Mouse (Mus musculus): ENCODE data around the gene Gpr19. TPM values are rescaled to one million over a fixed set of nuclear protein-coding genes. Genes with fewer than 3 reads are reported as not detected.

Gpr19 gene
- polyA plus RNA-seq, 1 experiment from 2014 or later, result 10.7 TPM

- Histone ChIP-seq H3K27ac (no peak overlapping the region), H3K4me1 (peaks cover 39% of the 10 kb centered on the region)
- 9% methylated on average over 20 of the region's 20 CpGs for WGBS
Measured at GRCm38 (mm10) chr6:134921695-134922510, 23.5 kb upstream of the Gpr19 start.

GRCm38 (mm10) chr6:134921014-134921694, 22.8 kb upstream of the Gpr19 start:
- Histone ChIP-seq H3K4me1 (peaks cover 44% of the 10 kb centered on the region), H3K4me2 (peak overlapping the region; percentile 90), H3K4me3 (peak overlapping the region; percentile 82), H3K27ac (peak overlapping the region; percentile 98), H3K36me3 (no peaks in the 10 kb centered on the region), H3K9me3 (no peaks in the 10 kb centered on the region), H3K9ac (peak overlapping the region; percentile 90), H3K27me3 (no peaks in the 10 kb centered on the region)
- no peak for ATAC-seq (ENCODE audit: borderline replicate concordance, extremely low read depth, low FRiP score, low TSS enrichment)
- under 1% methylated on average over 32 of the region's 32 CpGs for WGBS

More at GRCm38 (mm10) chr6:134921695-134922510, 23.5 kb upstream of the Gpr19 start:
- Histone ChIP-seq H3K4me2 (peak overlapping the region; percentile 90), H3K4me3 (peak overlapping the region; percentile 82), H3K36me3 (no peaks in the 10 kb centered on the region), H3K9me3 (no peaks in the 10 kb centered on the region), H3K27me3 (no peaks in the 10 kb centered on the region), H3K9ac (peak overlapping the region; percentile 90)
- no peak for ATAC-seq (ENCODE audit: borderline replicate concordance, extremely low read depth, low FRiP score, low TSS enrichment)

GRCm38 (mm10) chr6:134920190-134921013, 22.0 kb upstream of the Gpr19 start, which contains the start of gene Cdkn1b:
Gene Cdkn1b, plus strand, starts transcription at chr6:134920401.
- ATAC-seq (ENCODE audit: borderline replicate concordance, extremely low read depth, low FRiP score, low TSS enrichment), result peak; percentile 94
- Histone ChIP-seq H3K27ac (peak within 1 kb of the TSS; percentile 98), H3K4me2 (peak within 1 kb of the TSS; percentile 90), H3K9me3 (no peaks in the 10 kb centered on the region), H3K4me3 (peak within 1 kb of the TSS; percentile 82), H3K27me3 (no peaks in the 10 kb centered on the region), H3K4me1 (peaks cover 40% of the 10 kb centered on the region), H3K36me3 (no peaks in the 10 kb centered on the region), H3K9ac (peak within 1 kb of the TSS; percentile 90)
- under 1% methylated on average over 77 of the region's 77 CpGs for WGBS

GRCm38 (mm10) chr6:134919511-134920189, 21.3 kb upstream of the Gpr19 start:
- H3K4me1 ChIP-seq, result peaks cover 37% of the 10 kb centered on the region
- H3K36me3 ChIP-seq, result no peaks in the 10 kb centered on the region
- peak; percentile 11 for ATAC-seq (ENCODE audit: borderline replicate concordance, extremely low read depth, low FRiP score, low TSS enrichment)
- no peaks in the 10 kb centered on the region for H3K27me3 ChIP-seq
- peak overlapping the region; percentile 90 for H3K9ac ChIP-seq
- H3K4me3 ChIP-seq, result peak overlapping the region; percentile 82
- WGBS, result 6% methylated on average over 37 of the region's 37 CpGs
- H3K27ac ChIP-seq, result peak overlapping the region; percentile 98
- peak overlapping the region; percentile 90 for H3K4me2 ChIP-seq
- no peaks in the 10 kb centered on the region for H3K9me3 ChIP-seq

- ATAC-seq (ENCODE audit: borderline replicate concordance, extremely low read depth, low FRiP score, low TSS enrichment), result no peak
- Histone ChIP-seq H3K9ac (no peak overlapping the region), H3K27me3 (no peaks in the 10 kb centered on the region), H3K36me3 (no peaks in the 10 kb centered on the region), H3K4me1 (peaks cover 35% of the 10 kb centered on the region), H3K9me3 (no peaks in the 10 kb centered on the region), H3K4me3 (0 out of 2 replicates have a peak overlapping the region, but pooled peaks have one; percentile 82), H3K4me2 (peak overlapping the region; percentile 90; the same call in 1 of the 2 replicates), H3K27ac (peak overlapping the region; percentile 98; the same call in 1 of the 2 replicates)
- WGBS, result 90% methylated on average over 10 of the region's 10 CpGs
Measured at GRCm38 (mm10) chr6:134918769-134919168, 20.4 kb upstream of the Gpr19 start.

GRCm38 (mm10) chr6:134917087-134917486, 18.7 kb upstream of the Gpr19 start:
- H3K27ac ChIP-seq, result peak overlapping the region; percentile 71
- H3K9me3 ChIP-seq, result no peaks in the 10 kb centered on the region
- 0 out of 2 replicates have a peak, but pooled peaks have one; percentile 16 for ATAC-seq (ENCODE audit: borderline replicate concordance, extremely low read depth, low FRiP score, low TSS enrichment)
- H3K9ac ChIP-seq, result peak overlapping the region; percentile 35
- H3K4me2 ChIP-seq, result peak overlapping the region; percentile 78
- peak overlapping the region; percentile 48 for H3K4me3 ChIP-seq
- no peaks in the 10 kb centered on the region for H3K36me3 ChIP-seq
- under 1% methylated on average over 11 of the region's 11 CpGs for WGBS
- peaks cover 20% of the 10 kb centered on the region for H3K4me1 ChIP-seq
- H3K27me3 ChIP-seq, result no peaks in the 10 kb centered on the region

- H3K36me3 ChIP-seq, result no peaks in the 10 kb centered on the region
- no peaks in the 10 kb centered on the region for H3K27me3 ChIP-seq
- H3K4me1 ChIP-seq, result peaks cover 18% of the 10 kb centered on the region
- peak overlapping the region; percentile 71 for H3K27ac ChIP-seq
- peak overlapping the region; percentile 48 for H3K4me3 ChIP-seq
- H3K4me2 ChIP-seq, result peak overlapping the region; percentile 78
- peak overlapping the region; percentile 35 for H3K9ac ChIP-seq
- no peaks in the 10 kb centered on the region for H3K9me3 ChIP-seq
- WGBS, result 0% methylated on average over 11 of the region's 11 CpGs
- ATAC-seq (ENCODE audit: borderline replicate concordance, extremely low read depth, low FRiP score, low TSS enrichment), result no peak
Measured at GRCm38 (mm10) chr6:134916641-134917040, 18.3 kb upstream of the Gpr19 start.

GRCm38 (mm10) chr6:134914523-134914922, 16.1 kb upstream of the Gpr19 start:
- no peaks in the 10 kb centered on the region for H3K36me3 ChIP-seq
- no peak overlapping the region for H3K9ac ChIP-seq
- WGBS, result 86% methylated on average over 5 of the region's 5 CpGs
- H3K27me3 ChIP-seq, result no peaks in the 10 kb centered on the region
- no peak overlapping the region for H3K4me2 ChIP-seq
- H3K27ac ChIP-seq, result no peak overlapping the region
- ATAC-seq (ENCODE audit: borderline replicate concordance, extremely low read depth, low FRiP score, low TSS enrichment), result no peak
- H3K9me3 ChIP-seq, result no peaks in the 10 kb centered on the region
- H3K4me3 ChIP-seq, result no peak overlapping the region
- peaks cover 18% of the 10 kb centered on the region for H3K4me1 ChIP-seq

- Histone ChIP-seq H3K4me1 (no peaks in the 10 kb centered on the region), H3K27ac (no peak overlapping the region), H3K9ac (no peak overlapping the region), H3K9me3 (no peaks in the 10 kb centered on the region), H3K4me2 (no peak overlapping the region), H3K4me3 (no peak overlapping the region), H3K36me3 (no peaks in the 10 kb centered on the region), H3K27me3 (no peaks in the 10 kb centered on the region)
- 84% methylated on average over 1 of the region's 1 CpGs for WGBS
- no peak for ATAC-seq (ENCODE audit: borderline replicate concordance, extremely low read depth, low FRiP score, low TSS enrichment)
Measured at GRCm38 (mm10) chr6:134905811-134906210, 7.4 kb upstream of the Gpr19 start.

- H3K4me1 ChIP-seq, result peaks cover 8% of the 10 kb centered on the region; the same call in 1 of the 2 replicates
- no peak for ATAC-seq (ENCODE audit: borderline replicate concordance, extremely low read depth, low FRiP score, low TSS enrichment)
- H3K9me3 ChIP-seq, result no peaks in the 10 kb centered on the region
- WGBS, result 89% methylated on average over 10 of the region's 10 CpGs
- no peak overlapping the region for H3K4me2 ChIP-seq
- H3K4me3 ChIP-seq, result no peak overlapping the region
- H3K36me3 ChIP-seq, result no peaks in the 10 kb centered on the region
- H3K27me3 ChIP-seq, result no peaks in the 10 kb centered on the region
- no peak overlapping the region for H3K9ac ChIP-seq
- no peak overlapping the region for H3K27ac ChIP-seq
Measured at GRCm38 (mm10) chr6:134903891-134904884, 5.8 kb upstream of the Gpr19 start.
